Mouse (Mus musculus) olfactory bulb, adult 2 months (tissue): ENCODE measurements around the gene Pgc. TPM values are rescaled to one million over a fixed set of nuclear protein-coding genes. Genes with fewer than 3 reads are reported as not detected.
A peak's percentile ranks its signal among the peaks of the same experiment; 100 is the strongest.

Experiments
- H3K27ac ChIP-seq: fragments of 200-500 bp; 2 replicates; pipeline ENCODE4 v1.5.1; 2012; ENCODE audit warnings: low read depth, low read length; ENCODE audit not compliant: insufficient read depth
- H3K4me1 ChIP-seq: fragments of 200-500 bp; 2 replicates; pipeline ENCODE4 v1.6.1; 2012; ENCODE audit warnings: low read length; ENCODE audit not compliant: control insufficient read depth, insufficient read depth
- H3K4me3 ChIP-seq: fragments of 200-500 bp; 2 replicates; pipeline ENCODE4 v1.5.1; 2012; ENCODE audit warnings: mild to moderate bottlenecking, low read depth, low read length, moderate library complexity; ENCODE audit not compliant: insufficient read depth
- CTCF ChIP-seq: fragments of 200-500 bp; IDR thresholded peaks from 2 replicates; pipeline ENCODE4 v1.5.1; 2012; ENCODE audit warnings: low read depth, mild to moderate bottlenecking, low read length, moderate library complexity; ENCODE audit not compliant: insufficient read depth
- POLR2A ChIP-seq: fragments of 200-500 bp; IDR thresholded peaks from 2 replicates; pipeline ENCODE4 v1.6.1; 2012; ENCODE audit warnings: mild to moderate bottlenecking, low read depth, low read length, moderate library complexity; ENCODE audit not compliant: insufficient read depth
- WGBS: fragments of 180-500 bp; shearing (Covaris S2); methylation state at CpG from one replicate; pipeline ENCODE4 v1.1.7; 2018; 5-methylcytosine and 5-hydroxymethylcytosine counted together
- polyA plus RNA-seq: library from polyadenylated mRNA; stranded (reverse); fragments of >200 nt; gene quantifications from 2 replicates; pipeline ENCODE4 v1.2.4, GENCODE M21; 2012; ENCODE audit warnings: low replicate concordance; ENCODE audit not compliant: missing spikeins, insufficient read depth, insufficient read length

Gene Pgc
- polyA plus RNA-seq, 1 experiment, result not detected

DNA sequence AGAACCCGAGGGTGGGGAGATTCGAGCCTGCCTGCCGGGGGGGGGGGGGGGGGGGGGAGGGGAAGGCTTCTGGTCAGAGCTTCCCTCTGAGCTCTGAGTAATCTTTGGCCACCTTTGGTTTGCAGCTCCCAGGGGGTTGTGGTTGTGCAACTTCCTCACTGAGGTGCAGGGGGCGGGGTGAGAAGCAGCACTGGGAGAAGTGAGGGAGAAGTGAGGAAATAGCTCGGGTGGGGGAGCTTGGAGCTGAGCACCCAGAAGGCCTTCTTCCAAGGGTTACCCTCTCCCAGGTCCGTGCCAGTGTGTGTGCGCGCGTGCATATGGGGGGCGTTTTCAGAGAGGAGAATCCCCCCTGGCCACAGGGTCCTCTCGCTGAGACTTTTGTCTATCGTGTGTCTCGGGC lies 27.6 kb downstream of the Pgc start:
- H3K4me1 ChIP-seq, result peaks cover 15% of the 10 kb centered on the region
- TF ChIP-seq CTCF (no peak), POLR2A (no peak)
- H3K27ac ChIP-seq, result no peak overlapping the region
- H3K4me3 ChIP-seq, result no peak overlapping the region
- 78% methylated on average over 13 of the region's 13 CpGs for WGBS

- 57% methylated on average over 6 of the region's 6 CpGs for WGBS
- H3K4me3 ChIP-seq, result no peak overlapping the region
- H3K27ac ChIP-seq, result no peak overlapping the region
- no peak for TF ChIP-seq CTCF
- no peak for TF ChIP-seq POLR2A
- peaks cover 23% of the 10 kb centered on the region for H3K4me1 ChIP-seq
Observed at GRCm38 (mm10) chr17:47756366-47756765, 29.7 kb downstream of the Pgc start.

DNA sequence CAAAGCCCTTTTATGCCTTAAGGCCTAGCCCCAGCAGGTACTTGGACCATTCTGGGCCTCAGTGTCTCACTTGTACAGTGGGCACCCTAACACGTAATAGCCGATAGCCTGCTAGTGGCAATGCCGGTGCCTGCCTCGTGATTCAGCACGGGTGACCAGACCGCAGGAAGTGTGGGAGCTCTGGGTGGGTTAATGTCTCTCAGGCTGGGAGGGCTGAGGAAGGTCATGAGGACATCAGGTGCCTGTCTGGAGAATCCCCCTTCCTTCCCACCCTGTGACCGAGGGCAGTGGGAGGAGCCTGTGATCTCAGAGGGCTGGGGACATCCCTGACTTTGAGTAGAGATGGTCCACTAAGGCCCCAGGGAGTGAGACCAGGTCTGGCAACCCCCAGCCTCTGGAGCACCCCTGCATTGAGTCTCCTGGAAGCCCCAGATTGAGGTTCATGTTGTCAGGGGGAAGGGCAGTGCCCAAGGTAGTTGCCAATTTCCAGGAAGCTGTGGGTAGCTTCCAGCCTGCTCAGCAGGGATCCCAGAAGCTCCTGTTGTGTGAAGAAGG lies 30.5 kb downstream of the Pgc start:
- TF ChIP-seq CTCF, result no peak
- TF ChIP-seq POLR2A, result no peak
- H3K27ac ChIP-seq, result no peak overlapping the region
- WGBS, result 91% methylated on average over 7 of the region's 7 CpGs
- peaks cover 23% of the 10 kb centered on the region for H3K4me1 ChIP-seq
- no peak overlapping the region for H3K4me3 ChIP-seq

- Histone ChIP-seq H3K4me1 (peaks cover 39% of the 10 kb centered on the region), H3K4me3 (no peak overlapping the region), H3K27ac (no peak overlapping the region)
- WGBS, result 38% methylated on average over 15 of the region's 15 CpGs
- TF ChIP-seq POLR2A (no peak), CTCF (no peak)
Observed at GRCm38 (mm10) chr17:47759702-47760410, 33.2 kb downstream of the Pgc start.

DNA sequence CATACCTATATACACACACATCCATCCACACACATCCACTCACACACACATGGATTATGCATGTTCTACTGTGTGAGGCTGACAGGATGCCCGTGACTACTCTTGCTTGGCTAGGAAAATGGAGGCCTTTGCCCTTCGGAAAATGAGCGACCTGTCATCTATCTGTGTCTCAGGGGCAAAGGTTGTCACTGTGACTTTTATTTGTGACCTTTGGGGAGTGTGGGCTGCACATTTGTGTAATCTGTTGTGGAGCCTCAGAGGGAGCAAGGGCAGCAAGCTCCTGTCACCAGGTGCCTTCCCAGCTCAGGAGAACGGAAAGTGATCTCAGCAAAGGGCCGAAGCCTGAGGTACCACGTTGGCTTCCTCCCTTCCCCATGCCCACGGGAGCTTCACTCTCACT lies 35.4 kb downstream of the Pgc start:
- Histone ChIP-seq H3K27ac (peak overlapping the region; percentile 70), H3K4me3 (no peak overlapping the region), H3K4me1 (peaks cover 33% of the 10 kb centered on the region)
- TF ChIP-seq POLR2A (no peak), CTCF (no peak)
- 87% methylated on average over 7 of the region's 7 CpGs for WGBS

DNA sequence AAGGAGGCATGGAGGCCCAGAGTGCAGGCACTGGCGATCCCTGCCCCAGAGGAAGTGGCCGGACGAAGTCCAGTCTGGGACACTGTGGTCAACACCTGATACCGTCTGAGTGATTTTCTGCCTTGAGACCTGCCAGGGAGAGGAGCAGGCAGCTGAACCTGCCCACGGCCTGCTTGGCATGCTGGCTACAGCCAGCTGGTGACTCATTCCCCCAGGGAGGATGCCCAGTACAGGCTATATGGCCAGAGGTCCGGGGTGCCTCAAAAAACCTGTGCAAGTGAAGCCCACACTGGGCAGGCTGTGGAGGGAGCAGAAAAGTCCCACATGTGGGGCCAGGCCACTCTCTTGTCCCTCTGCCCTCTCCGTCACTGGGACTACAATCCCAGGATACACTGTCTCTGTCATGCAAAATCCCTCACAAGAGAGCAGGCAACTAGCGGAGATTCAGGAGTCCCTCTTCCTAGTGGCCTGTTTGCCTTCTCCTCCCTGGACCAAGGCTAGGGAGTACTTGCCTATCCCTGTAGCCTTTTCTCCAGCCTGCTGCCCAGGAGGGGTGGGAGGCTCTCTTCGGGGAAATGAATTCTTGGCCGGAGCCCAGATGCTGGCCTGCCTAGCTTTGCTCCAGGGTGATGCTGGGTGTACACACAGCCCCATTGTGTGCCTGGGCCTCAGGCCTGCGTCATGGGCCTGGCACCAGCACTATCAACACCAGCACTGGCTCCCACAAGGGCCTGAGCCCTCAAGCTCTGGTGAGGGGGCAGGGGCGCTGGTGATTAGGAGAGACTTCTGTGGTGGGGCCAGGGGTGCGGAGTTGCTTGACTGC lies 36.1 kb downstream of the Pgc start:
- Histone ChIP-seq H3K4me3 (no peak overlapping the region), H3K4me1 (peaks cover 32% of the 10 kb centered on the region), H3K27ac (peak overlapping the region; percentile 70)
- TF ChIP-seq CTCF (no peak), POLR2A (no peak)
- 61% methylated on average over 13 of the region's 13 CpGs for WGBS

DNA sequence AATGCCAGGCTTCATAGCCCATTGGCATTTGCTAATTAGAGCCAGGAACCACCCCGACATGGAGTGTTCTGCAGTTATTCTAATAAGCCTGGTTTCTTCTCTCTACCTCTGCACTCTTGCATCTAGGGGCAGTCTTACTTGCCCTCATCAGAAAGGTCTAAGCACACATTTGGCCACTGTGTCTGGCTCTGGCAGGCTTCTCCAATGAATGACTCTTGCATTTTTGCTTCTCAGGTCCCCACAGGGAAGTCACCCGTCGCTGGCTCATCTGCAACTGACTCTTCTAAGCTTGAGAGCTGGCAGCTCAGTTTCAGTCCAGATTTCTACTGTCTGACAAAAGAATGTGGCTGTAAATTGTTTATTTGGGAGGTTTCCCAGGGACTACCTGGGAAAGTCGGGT lies 39.3 kb downstream of the Pgc start:
- H3K27ac ChIP-seq, result no peak overlapping the region
- peaks cover 20% of the 10 kb centered on the region for H3K4me1 ChIP-seq
- TF ChIP-seq CTCF (no peak), POLR2A (no peak)

GRCm38 (mm10) chr17:47766407-47767043 lies 39.9 kb downstream of the Pgc start:
- TF ChIP-seq CTCF (no peak), POLR2A (no peak)
- no peak overlapping the region for H3K27ac ChIP-seq
- H3K4me1 ChIP-seq, result peaks cover 20% of the 10 kb centered on the region
- no peak overlapping the region for H3K4me3 ChIP-seq
- WGBS, result 93% methylated on average over 6 of the region's 6 CpGs

More for the DNA sequence above, 39.3 kb downstream of the Pgc start:
- 82% methylated on average over 4 of the region's 4 CpGs for WGBS
- no peak overlapping the region for H3K4me3 ChIP-seq

DNA sequence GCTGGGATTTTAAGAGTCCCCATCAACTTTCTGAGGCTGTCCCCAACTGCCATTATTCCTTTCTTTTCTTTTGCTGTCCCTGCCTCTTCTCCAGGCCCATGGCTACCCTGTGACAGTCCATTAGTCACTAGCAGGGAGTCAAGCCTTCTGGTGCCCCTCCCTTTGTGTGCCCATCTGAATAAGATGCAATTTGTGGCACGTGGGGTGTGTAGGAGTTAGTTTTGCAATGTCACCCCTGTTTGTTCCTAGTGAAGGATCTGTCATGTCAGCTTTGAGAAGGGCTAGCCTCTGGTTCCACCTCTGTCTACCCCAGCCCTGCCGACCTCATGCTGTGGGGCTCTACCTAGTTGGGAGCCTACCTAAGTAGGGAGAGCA lies 40.4 kb downstream of the Pgc start:
- TF ChIP-seq CTCF (no peak), POLR2A (no peak)
- 90% methylated on average over 2 of the region's 2 CpGs for WGBS
- Histone ChIP-seq H3K4me1 (peaks cover 20% of the 10 kb centered on the region), H3K27ac (no peak overlapping the region), H3K4me3 (no peak overlapping the region)
